Mouse (Mus musculus) liver, embryonic 14.5 days (tissue): ENCODE data around the gene Wbp4.

ENCODE experiments used
- CTCF ChIP-seq: IDR thresholded peaks from 2 replicates; pipeline ENCODE4 v1.5.1; 2016; ENCODE audit warnings: antibody characterized with exemption, low read depth, control low read depth
- EP300 ChIP-seq: IDR thresholded peaks from 2 replicates; pipeline ENCODE4 v1.6.1; 2016; ENCODE audit warnings: antibody characterized with exemption, low read depth

- TF ChIP-seq CTCF: no peak
- no peak for TF ChIP-seq EP300
These were observed 20.9 kb downstream of the Wbp4 start for GRCm38 (mm10) chr14:79460401-79460800.
